Mouse (Mus musculus): Measurements from ENCODE around the gene Bod1. TPM values are rescaled to one million over a fixed set of nuclear protein-coding genes. Genes with fewer than 3 reads are reported as not detected.

Bod1 gene
- polyA plus RNA-seq, 1 experiment from 2014 or later, result 39.5 TPM

Other genes with a start within 250 kb of the Bod1 start
- gene Cpeb4, start 200.3 kb upstream of the Bod1 start, polyA plus RNA-seq (2015; fragmentation: Nextera tagmentation; extraction: Ambion mirVana), result 3.8 and 4.9 TPM in 2 replicates